Mouse (Mus musculus) ES-E14 (cell line): ENCODE measurements at regions not wholly inside any gene's neighbourhood (a gene's known extent, or its start where the extent isn't known, plus 50 kb on each side); places are given as distances from the start of the nearest gene placed in this dataset.

Experiments used
- MAFK ChIP-seq: IDR thresholded peaks from 2 replicates; pipeline ENCODE4 v1.6.1; 2014; ENCODE audit warnings: mild to moderate bottlenecking, low read depth, low read length, inconsistent platforms; ENCODE audit not compliant: insufficient read depth
- ZC3H11A ChIP-seq: IDR thresholded peaks from 2 replicates; pipeline ENCODE4 v1.6.1; 2012; ENCODE audit warnings: low read depth, mild to moderate bottlenecking, inconsistent platforms, low read length, borderline replicate concordance

DNA sequence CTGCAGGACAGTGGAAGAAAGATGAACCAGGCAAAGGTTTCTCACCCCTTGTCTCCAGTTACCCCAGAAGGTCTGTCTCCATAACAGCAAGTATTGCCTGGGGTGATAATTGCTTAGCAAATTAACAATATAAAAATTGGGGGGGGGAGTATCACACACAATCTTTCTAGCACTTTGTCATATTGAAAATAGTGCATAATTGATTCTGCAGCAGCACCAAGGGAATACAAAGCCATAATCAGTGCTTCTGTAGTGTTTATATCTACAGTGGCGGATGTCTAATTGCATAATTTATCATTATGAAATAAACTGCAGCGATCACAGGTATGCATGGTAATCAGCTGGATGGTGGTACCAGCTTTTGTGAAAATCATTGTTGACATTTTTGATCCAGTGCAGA lies 316.9 kb upstream of the Nmur2 start:
- TF ChIP-seq MAFK (no peak), ZC3H11A (no peak)
